Mouse (Mus musculus): ENCODE measurements at regions not wholly inside any gene's neighbourhood (a gene's known extent, or its start where the extent isn't known, plus 50 kb on each side); places are given as distances from the start of the nearest gene placed in this dataset.

DNA sequence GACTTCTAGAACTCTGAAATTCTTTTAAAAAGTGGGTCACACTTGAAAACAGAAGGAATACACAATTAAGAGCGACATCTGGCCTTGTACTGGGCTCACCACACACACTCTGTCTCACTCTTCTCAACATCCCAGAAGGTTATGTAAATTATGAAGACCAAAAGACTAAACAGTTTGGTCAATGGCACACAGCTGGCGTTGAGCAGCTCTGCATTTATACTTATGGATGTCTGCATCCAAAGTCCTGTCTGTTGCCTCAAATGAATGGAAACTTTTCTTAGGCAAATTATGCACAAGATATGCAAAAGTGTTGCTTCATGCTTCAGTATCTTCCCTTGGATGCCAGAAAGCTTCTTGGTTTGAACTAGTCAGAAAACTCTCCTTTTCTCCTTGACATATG is 323.5 kb downstream of the Ppp3ca start:
- no peak for DNase-seq (ENCODE audit: extremely low spot score)

DNA sequence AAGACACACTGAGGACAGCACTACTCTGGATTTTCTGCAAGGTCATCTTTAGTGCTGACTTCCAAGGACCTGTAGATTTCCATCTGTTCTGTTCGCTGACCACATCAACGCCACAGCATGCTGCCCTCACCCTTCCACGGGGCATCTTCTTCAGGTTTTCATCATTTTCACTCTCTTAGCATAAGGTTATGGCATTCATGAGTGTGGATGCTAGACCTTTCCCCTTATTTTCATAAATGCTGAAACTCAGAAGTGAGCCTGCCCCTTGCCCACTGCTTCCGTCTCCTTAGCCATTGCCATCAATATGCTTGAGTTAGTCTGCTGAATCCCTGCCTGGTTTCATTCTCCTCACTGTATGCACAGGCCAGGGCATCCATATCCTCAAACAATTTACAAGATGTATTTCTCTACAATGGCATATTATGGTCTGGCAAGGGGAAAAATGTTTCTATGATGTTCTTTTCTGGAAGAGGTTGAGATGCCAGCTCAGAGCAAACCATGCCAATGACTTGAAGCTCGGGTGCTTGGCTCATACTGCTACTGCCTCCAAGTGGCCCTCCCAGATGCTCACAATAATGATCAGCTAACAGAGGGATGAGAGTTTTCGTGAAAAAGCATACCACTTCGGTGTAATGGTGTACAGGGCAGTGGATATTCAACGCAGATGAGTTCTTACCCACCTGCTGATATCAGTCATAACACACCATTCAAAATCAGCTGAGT is 324.6 kb downstream of the Ppp3ca start:
- no peak for DNase-seq (ENCODE audit: extremely low spot score)

DNA sequence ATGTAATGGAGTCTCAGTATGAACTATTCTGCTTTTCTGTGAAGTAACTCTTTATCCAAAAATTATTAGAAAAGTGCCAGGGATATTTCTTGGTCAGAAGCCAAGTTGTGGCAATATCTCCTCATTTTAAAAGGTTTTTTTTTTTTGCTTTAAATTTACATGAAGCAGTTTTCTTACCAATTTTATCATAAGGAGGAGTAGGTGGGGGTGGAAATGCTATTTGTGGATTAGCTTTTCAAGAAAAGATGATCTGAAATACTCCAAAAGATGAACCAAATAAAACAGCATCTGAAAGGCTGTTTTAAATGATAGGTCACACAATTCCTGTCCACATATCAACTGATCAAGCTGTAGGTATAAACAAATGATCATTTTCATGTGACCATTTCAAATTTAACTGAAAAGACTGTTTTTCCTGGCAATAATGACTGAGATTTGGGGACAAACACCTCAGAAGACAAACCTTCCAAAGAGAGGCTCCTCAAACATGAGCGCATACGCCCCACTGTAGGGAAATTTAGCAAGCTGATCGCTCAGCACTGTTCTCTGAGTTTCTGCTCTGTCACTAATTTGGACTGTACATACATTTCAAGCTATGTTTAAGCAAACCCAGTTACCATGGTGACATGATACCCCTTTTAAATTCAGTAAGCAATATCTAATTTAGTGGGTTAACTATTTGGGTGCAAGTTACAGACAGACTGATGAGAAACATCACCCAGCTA is 325.8 kb downstream of the Ppp3ca start:
- DNase-seq (ENCODE audit: extremely low spot score), result no peak

DNA sequence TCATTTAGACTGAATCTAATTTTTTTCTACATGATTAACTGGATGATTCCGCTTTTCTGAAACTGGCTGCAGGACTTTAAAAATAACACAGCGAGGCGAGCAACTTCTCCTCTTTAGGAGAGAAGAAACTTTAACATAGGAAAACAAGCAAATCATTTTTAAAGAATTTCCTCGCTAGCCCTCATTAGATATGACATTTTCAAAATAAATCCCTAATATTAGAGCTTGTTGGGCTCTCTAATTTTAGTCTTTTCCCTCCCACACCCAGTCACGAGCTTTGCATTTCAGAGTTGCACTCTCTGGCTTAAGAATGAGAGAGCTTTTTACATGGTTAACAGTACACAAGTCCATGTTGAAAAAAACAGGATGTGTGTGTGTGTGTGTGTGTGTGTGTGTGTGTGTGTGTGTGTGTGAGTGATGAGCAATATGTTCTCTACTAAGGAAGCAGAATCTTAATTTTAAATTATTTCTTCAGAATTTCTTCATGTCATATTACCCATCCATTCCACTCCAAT is 326.5 kb downstream of the Ppp3ca start:
- DNase-seq (ENCODE audit: extremely low spot score), result no peak

DNA sequence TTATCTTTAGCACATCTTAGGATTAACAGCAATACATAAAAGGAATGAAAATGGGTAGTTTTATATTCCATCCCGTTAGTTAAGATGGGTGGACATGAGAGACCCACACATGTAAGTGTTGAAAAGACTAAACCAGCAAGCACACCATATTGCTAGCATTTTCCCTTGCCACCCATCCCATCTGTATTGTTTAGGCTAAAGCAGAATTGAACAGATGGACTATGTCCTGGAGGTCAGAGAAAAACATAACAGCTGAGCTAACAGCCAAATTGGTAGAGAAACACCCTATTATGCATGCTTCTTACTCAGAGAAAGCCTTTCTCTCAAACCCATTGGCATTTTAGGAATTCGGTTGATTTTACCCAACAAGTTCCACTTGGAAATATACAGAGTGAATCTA is 329.3 kb upstream of the Emcn start:
- no peak for DNase-seq (ENCODE audit: extremely low spot score)

DNA sequence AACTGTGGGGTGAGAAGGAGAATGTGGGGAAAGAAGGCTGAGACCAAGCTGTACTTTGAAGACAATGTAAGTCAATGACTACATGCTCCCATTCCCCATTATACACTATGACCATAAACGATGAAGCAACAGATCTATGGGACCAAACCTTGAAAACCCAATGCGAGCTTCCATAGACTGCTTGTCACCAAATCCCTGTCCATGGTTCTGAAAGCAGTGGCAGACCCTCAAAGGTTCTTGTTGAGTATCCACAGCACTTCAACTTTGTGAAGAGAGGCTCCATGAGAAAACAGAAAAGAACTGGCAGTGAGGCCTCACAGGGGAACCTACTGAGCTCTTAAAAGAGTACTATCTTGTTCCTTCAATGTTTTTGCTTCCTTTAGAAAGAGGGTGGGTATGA is 326.2 kb upstream of the Emcn start:
- DNase-seq (ENCODE audit: extremely low spot score), result peak; percentile 17

DNA sequence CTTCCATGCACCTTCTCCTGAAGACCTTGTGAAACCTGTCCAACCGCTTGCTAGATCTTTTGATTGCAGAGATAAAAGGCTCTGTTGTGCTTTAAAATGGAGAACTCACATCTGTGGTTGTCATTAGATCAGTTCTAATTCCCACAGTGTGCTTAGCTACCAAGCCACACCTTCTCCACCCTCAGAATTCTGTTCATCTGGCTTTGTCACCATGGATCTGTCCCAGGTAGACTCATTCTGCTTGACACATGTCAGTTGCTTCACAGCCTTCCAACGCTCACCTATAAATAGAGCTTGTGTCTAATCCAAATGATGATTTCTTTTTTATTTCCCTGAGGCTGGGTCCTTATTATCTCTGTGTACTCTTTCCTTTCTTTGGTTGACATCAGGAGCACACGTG is 325.7 kb upstream of the Emcn start:
- DNase-seq (ENCODE audit: extremely low spot score), result no peak

DNA sequence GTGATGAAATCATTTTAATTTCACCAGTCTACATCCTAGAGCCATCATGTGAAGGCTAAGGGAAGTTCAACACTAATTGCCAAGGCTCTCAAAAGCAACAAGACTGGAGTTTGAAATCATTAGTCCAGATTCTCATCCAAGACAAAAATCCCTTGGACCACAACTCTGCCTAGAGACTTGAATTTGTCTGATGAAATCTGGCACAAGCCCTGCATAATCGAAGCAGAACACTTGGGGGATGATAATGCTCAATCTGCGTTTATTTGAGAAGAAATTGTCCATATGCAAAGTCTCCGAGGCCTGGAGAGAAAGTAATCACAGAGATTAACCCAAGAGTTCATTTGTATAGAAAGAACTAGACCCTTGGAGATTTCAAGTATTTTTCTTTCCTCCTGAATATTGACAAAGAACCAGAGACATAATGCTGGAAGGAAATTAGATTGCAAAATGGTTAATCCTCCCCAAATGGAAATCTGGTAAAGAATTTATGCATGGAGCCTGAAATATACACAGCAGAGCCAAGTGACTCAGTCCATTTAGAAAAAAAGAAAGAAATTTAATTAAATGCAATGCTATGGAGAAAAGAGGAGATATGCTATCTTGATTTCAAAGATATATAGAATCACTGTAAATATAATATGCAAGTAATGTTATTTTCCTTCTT is 320.8 kb upstream of the Emcn start:
- DNase-seq (ENCODE audit: extremely low spot score), result no peak

DNA sequence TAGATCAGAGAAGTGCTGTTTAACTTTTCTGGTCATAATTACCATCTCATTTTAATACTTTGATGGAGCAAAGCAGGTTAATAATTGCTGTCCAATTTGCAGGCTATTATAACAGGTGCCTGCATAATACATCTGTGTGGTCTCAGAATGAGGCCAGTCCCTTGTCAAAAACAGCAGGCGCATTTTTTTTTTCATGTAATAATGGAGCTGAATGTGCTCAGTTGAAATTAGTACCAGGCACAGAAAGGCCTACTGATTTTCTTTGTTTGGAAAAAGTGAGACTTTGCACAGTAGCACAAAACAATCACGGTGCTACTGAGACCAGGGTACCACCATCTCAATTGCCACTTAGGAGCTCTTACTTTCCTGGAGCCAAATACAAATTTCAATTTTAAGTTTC is 311.3 kb upstream of the Emcn start:
- DNase-seq (ENCODE audit: extremely low spot score), result no peak

DNA sequence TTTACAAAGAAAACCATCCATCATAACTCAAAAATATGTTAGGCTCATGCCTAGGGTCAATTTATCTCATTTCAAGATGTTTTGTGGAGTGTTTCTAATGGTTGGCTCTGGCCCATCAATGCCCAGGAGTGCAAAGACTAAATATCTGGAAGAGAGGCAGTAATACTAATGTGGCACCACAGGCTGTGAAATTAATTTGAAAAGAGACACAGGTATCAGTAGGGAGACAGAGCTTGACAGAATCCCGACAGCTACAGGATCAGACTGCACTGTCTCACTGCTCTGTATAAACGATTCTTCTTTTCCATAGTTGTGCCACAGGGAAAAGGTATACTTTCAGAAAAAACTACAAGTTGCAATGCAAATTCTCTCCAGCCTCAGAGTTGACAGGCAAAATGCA is 308.1 kb upstream of the Emcn start:
- no peak for DNase-seq (ENCODE audit: extremely low spot score)

DNA sequence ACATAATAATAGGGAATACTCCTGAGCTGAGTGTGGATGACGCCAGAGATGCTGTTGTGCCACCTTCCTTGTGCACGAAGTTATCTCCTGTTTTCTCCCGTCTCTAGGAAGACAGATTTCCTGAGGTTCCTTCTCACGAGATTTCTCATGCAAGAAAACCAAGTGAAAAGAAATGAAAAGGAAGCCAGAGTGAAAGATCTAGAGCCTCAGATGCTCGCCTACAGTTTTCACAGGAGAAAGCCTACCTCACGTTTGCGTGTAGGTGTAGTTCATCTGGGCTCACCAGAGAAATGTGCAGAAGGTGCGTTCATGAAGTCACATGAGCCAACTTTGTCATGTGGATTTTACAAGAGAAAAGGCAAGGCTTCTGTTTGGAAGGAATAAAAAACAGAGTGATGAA is 301.2 kb upstream of the Emcn start:
- DNase-seq (ENCODE audit: extremely low spot score), result no peak

DNA sequence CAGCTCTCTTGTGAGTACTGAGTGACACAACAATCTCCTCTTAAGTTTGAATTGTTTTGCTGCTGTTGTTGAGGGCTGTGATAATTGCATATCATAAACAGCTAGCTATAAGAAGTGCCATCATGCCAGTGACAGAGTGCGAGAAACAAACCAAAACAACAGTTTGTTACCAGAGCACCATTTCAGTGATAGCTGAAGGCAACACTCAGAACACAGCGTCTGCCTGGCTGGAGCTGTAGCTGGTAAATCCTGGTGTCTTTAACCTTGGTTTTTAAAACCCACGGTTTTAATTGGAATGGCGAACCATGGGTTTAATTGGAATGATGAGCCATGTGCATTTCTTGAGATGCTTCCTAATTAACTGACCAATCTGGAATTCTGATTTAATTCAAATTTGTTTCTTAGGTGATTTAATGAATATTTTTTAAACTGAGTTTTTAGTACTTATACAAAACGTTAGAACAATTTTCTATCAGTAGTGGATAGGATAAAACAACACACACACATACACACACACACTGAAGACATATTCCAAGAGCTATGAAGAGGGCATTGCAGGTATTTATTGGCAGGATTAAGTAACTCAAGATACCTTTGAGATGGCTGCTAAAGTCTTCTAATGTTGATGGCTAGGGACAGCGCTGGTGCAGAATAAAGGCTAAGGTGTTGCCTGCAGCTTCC is 284.2 kb upstream of the Emcn start:
- no peak for DNase-seq (ENCODE audit: extremely low spot score)

DNA sequence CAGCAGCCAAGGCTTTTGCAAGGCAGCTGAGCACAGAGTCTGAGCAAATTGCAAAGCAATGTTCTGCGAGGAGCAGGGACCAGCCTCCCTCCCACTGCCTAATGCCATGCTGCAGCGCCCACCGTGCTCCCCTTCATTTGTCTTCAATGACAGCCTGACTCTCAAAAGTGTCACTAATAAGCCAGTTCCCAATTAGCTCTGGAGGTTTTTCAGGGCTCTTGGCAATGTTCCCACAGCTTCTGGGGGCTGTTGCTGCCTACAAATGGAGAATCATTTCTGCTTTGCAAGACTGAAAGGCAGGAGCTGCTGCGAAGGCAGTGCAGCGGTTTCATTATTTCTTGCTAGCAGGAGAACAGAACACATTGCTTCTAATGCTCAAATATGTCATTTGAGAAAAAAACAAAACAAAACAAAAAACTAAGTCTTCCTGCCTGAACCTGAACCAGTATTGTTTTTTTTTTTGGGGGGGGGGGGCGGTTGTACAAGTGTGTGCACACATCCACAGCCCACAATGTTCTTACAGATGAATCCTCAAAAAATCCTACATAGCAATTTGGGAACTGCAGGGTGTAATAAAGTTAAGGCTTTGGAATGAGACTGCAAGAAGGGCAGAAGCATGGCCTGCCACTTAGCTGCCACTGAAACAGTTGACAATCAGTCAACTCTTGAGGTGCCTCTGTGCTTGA is 283.5 kb upstream of the Emcn start:
- DNase-seq (ENCODE audit: extremely low spot score), result no peak

DNA sequence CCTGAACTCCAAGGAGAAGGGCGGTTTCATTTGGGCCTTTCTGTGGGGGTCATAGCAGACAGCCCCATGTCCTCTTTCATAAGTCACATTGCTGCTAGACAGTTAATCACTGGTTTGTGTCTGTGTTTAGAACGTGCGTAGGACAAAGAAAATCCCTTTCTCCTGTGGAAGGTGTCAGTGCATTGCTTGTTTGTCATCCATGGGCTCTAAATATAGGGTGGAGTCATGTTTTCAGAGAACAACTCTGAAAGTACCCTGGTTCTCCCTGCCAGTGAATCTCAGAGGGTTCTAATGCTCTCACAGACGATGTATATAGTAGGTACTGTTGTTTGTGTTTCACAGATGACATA is 283.0 kb upstream of the Emcn start:
- no peak for DNase-seq (ENCODE audit: extremely low spot score)

DNA sequence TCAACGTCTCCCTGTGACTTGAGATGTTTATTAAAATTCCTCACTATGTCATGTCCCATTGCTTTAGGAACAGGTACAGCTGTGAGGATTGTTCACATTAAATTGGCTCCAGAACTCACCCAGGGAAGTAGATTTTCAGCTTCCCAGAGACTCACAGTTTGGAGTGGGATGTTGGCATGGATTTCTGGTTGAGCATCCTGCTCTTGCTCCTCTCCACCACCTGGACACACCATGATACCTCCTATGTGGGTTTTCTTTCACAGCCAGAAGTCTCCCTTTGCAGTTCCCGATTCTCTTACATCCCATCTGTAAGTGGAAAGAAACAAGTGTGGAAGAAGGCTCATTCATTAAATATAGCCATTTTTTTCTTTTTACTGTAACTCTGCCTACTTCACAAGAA is 278.8 kb upstream of the Emcn start:
- no peak for DNase-seq (ENCODE audit: extremely low spot score)

DNA sequence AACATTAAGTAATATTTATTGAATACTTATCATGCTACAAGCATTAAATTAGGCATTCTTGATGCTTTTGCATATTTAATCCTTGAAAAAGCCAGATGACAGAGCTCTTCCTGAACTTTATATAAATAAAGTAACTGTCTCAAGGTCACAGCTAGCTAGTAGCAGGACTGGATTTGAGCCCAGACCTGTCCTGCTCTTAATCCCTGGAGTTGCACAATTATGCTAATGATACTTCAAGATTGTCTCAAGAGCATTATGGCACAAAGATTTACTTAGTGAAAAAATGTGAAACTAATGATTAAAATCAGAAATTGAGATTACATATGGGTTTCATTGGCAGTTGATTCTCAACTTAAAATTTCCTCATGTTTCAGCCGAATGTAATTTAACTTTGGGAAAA is 273.5 kb upstream of the Emcn start:
- DNase-seq (ENCODE audit: extremely low spot score), result no peak

DNA sequence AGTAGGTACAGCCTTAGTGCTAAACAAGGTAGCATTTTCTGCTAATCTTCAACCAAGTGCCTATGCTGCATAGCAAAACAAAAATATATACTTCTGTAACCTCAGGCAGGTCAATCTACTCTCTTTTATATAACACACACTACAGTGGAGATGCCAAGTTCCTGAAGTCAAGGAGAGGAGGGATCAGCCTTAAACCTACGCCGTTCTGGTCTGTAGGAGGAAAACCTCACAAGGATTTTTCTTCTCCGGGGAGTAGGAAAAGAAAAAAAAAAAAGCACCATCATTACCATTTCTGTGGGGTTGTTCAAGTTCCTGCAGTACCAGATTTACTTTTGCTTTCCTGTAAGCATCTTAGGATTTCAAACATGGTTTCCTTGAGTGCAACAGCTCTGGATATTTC is 271.5 kb upstream of the Emcn start:
- DNase-seq (ENCODE audit: extremely low spot score), result no peak

DNA sequence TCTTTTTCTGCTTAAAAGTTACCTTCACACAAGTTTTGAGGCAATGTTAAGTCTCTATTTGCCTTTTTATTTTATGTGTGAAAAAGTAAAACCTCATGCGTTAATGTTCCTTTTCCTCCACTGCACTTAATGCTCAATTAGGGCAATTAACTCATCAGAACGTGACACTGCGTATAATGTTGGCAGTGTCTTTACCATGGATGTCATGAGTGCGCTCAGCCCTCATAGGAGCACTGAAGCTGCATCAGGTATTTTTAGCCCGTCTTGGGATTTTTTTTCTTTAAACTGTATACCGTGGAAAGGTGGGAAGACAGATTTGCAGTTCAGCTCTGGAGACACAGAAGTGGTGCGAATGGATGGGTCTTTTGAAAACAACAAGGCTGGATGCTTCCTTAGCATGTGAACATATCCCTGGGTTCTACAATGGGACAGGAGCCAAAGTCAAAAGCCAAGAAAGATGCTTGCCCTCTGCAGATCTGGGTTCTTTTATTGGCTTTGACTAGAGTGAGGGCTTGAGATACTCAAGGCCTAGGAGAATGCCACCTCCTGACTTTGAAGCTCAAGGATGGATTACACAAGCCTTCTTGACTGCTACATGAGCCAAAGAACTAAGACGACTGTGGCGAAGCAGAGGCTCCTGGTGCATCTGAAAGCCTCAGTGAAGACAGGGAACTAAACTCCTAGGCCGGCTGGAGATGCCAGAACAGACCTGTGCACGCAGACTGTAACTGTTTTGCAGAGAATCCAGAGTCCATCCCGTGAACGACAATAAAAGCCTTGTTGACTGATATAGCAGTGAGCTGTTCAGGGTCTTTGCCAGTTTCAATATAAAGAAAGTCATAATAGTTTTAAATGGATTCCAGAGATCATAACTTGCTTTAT is 262.9 kb upstream of the Emcn start:
- no peak for DNase-seq (ENCODE audit: extremely low spot score)

DNA sequence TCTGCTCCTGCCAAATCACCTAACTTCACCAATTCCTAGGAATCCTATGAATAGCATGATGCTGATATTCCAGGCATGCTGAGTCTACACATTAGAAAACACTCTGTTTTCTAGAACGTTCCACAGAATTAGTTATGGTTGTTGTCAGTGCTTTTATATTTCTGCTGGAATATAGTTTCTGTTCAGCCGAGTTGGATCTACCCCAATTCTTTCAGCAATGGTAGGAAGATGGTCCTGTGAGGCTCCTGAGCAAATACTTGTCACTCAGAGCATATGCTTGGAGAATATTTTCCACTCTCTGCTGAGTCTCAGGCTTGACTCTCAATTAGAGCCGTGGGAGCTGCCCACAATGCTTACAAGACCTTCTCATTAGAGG is 262.3 kb upstream of the Emcn start:
- DNase-seq (ENCODE audit: extremely low spot score), result no peak

DNA sequence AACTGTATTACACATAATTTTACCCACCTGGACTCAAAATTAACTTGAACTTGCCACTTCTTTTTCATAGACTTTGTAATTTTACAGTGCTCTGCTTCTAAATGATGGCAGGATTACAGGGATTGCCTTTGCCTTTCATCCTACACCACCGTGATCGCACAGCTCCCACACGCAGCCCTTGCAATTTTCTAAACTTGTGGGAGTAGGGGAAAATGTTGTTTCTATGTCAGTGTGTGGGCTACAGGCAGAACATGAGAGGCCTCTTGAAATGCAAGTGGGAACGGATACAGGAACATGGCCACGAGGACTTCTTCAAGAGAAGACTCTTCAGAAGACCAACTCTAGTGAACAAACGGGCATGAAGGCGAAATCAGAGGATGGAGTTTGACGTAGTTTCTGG is 254.0 kb upstream of the Emcn start:
- DNase-seq (ENCODE audit: extremely low spot score), result no peak
